Mouse (Mus musculus) heart, postnatal 0 days (tissue): Measurements from ENCODE around the gene Cd300lg. TPM values are rescaled to one million over a fixed set of nuclear protein-coding genes. Genes with fewer than 3 reads are reported as not detected.

ENCODE experiments used
- ATAC-seq: fragments of 200-750 bp; cut with Nextera tagmentation; 2 replicates; pipeline ENCODE4 v1.8.0; 2017; ENCODE audit warnings: low read depth, moderate number of reproducible peaks, moderate library complexity; ENCODE audit not compliant: insufficient read depth
- DNase-seq: peaks from one replicate; pipeline ENCODE4 v3.0.0-alpha.2; 2016; ENCODE audit warnings: low spot score
- H3K27ac ChIP-seq: fragments of 300-500 bp; sonication (generic); 2 replicates; pipeline ENCODE4 v1.5.1; 2014; ENCODE audit warnings: low read depth, mild to moderate bottlenecking
- H3K27me3 ChIP-seq: fragments of 300-500 bp; sonication (generic); 2 replicates; pipeline ENCODE4 v1.6.1; 2014; ENCODE audit warnings: low read length, mixed read lengths; ENCODE audit not compliant: control insufficient read depth, insufficient read depth
- H3K36me3 ChIP-seq: fragments of 300-500 bp; sonication (generic); replicated peaks from 2 replicates; pipeline ENCODE4 v1.6.1; 2014; ENCODE audit warnings: low read length, mixed read lengths; ENCODE audit not compliant: control insufficient read depth, insufficient read depth
- H3K4me1 ChIP-seq: fragments of 300-500 bp; sonication (generic); 2 replicates; pipeline ENCODE4 v1.6.1; 2014; ENCODE audit warnings: antibody characterized with exemption; ENCODE audit not compliant: control insufficient read depth, insufficient read depth
- H3K4me2 ChIP-seq: fragments of 300-500 bp; sonication (generic); 2 replicates; pipeline ENCODE4 v1.6.1; 2014; ENCODE audit warnings: low read depth, mild to moderate bottlenecking, low read length, moderate library complexity
- H3K4me3 ChIP-seq: fragments of 300-500 bp; sonication (generic); 2 replicates; pipeline ENCODE4 v1.5.1; 2014; ENCODE audit warnings: low read depth, low read length
- H3K9ac ChIP-seq: fragments of 300-500 bp; sonication (generic); replicated peaks from 2 replicates; pipeline ENCODE4 v1.6.1; 2014; ENCODE audit warnings: low read depth, low read length, mixed read lengths
- H3K9me3 ChIP-seq: fragments of 300-500 bp; sonication (generic); replicated peaks from 2 replicates; pipeline ENCODE4 v1.6.1; 2016; ENCODE audit warnings: low read length; ENCODE audit not compliant: control insufficient read depth
- CTCF ChIP-seq: IDR thresholded peaks from 2 replicates; pipeline ENCODE4 v1.5.1; 2016; ENCODE audit warnings: antibody characterized with exemption, control low read depth, low read depth
- EP300 ChIP-seq: IDR thresholded peaks from 2 replicates; pipeline ENCODE4 v1.6.1; 2016; ENCODE audit warnings: antibody characterized with exemption, low read depth
- WGBS: fragments of 180-500 bp; shearing (Covaris S2); extraction: QIAGEN DNeasy Blood & Tissue Kit; methylation state at CpG from one replicate; pipeline ENCODE4 v1.1.7; 2014; 5-methylcytosine and 5-hydroxymethylcytosine counted together
- polyA plus RNA-seq: library from polyadenylated mRNA; unstranded; fragments of >200 nt; fragmentation: Nextera tagmentation; extraction: Ambion mirVana; gene quantifications from 2 replicates; pipeline ENCODE4 v1.2.1, GENCODE M21; 2015
- total RNA-seq: library from RNA; depleted of rRNA; stranded (reverse); fragments of >200 nt; gene quantifications from 2 replicates; pipeline ENCODE4 v1.2.3, GENCODE M21; 2014; ENCODE audit warnings: low replicate concordance

Cd300lg gene
- total and polyA plus RNA-seq, 2 experiments from 2014 or later: 24.0 to 79.5 TPM

- ATAC-seq (peak; percentile 58), DNase-seq (peak; percentile 77)
- no peaks in the 10 kb centered on the region for H3K4me1 ChIP-seq
- peak within 1 kb of the TSS; percentile 52 for H3K27ac ChIP-seq
- H3K4me3 ChIP-seq: peak within 1 kb of the TSS; percentile 65
- H3K9me3 ChIP-seq: no peaks in the 10 kb centered on the region
- H3K9ac ChIP-seq: peak within 1 kb of the TSS; percentile 39
- no peaks in the 10 kb centered on the region for H3K36me3 ChIP-seq
- under 1% methylated on average over 49 of the region's 49 CpGs for WGBS
- H3K4me2 ChIP-seq: peak within 1 kb of the TSS; percentile 86
- no peak for TF ChIP-seq EP300
- TF ChIP-seq CTCF: no peak
- H3K27me3 ChIP-seq: no peaks in the 10 kb centered on the region
These were observed 46.9 kb downstream of the Cd300lg start, which contains the start of gene Mpp2 for GRCm38 (mm10) chr11:102087931-102088898. Gene Mpp2, minus strand, starts transcription at chr11:102088515.

GRCm38 (mm10) chr11:102089088-102089808 lies 47.9 kb downstream of the Cd300lg start:
- Histone ChIP-seq H3K9me3 (no peaks in the 10 kb centered on the region), H3K27me3 (no peaks in the 10 kb centered on the region), H3K4me2 (peak overlapping the region; percentile 86), H3K4me3 (peak overlapping the region; percentile 65), H3K27ac (peak overlapping the region; percentile 52), H3K9ac (peak overlapping the region; percentile 39; the same call in 1 of the 2 replicates), H3K36me3 (no peaks in the 10 kb centered on the region), H3K4me1 (no peaks in the 10 kb centered on the region)
- under 1% methylated on average over 20 of the region's 20 CpGs for WGBS
- ATAC-seq (peak; percentile 45), DNase-seq (peak; percentile 79)
- TF ChIP-seq EP300: no peak
- TF ChIP-seq CTCF: peak; percentile 53

- WGBS: 55% methylated on average over 3 of the region's 3 CpGs
- TF ChIP-seq EP300 (no peak), CTCF (no peak)
These were observed 54.4 kb downstream of the Cd300lg start for GRCm38 (mm10) chr11:102095676-102096075.

GRCm38 (mm10) chr11:102096446-102096845 lies 55.1 kb downstream of the Cd300lg start:
- ATAC-seq (no peak; the same call in 1 of the 2 replicates), DNase-seq (no peak)
- H3K4me2 ChIP-seq: peak overlapping the region; percentile 47
- no peak overlapping the region for H3K9ac ChIP-seq
- 60% methylated on average over 5 of the region's 5 CpGs for WGBS
- TF ChIP-seq CTCF: no peak
- TF ChIP-seq EP300: no peak
- H3K9me3 ChIP-seq: no peaks in the 10 kb centered on the region
- H3K4me3 ChIP-seq: no peak overlapping the region
- peaks cover 8% of the 10 kb centered on the region for H3K4me1 ChIP-seq
- 0 out of 2 replicates have a peak, but pooled peaks cover 10% of the 10 kb centered on the region for H3K27me3 ChIP-seq
- no peak overlapping the region for H3K27ac ChIP-seq
- no peaks in the 10 kb centered on the region for H3K36me3 ChIP-seq

More at GRCm38 (mm10) chr11:102095676-102096075, 54.4 kb downstream of the Cd300lg start:
- Histone ChIP-seq H3K27ac (no peak overlapping the region), H3K9ac (no peak overlapping the region), H3K36me3 (no peaks in the 10 kb centered on the region), H3K4me1 (peaks cover 8% of the 10 kb centered on the region), H3K27me3 (0 out of 2 replicates have a peak, but pooled peaks cover 3% of the 10 kb centered on the region), H3K9me3 (no peaks in the 10 kb centered on the region), H3K4me2 (no peak overlapping the region), H3K4me3 (no peak overlapping the region)
- DNase-seq (no peak), ATAC-seq (no peak)

DNA sequence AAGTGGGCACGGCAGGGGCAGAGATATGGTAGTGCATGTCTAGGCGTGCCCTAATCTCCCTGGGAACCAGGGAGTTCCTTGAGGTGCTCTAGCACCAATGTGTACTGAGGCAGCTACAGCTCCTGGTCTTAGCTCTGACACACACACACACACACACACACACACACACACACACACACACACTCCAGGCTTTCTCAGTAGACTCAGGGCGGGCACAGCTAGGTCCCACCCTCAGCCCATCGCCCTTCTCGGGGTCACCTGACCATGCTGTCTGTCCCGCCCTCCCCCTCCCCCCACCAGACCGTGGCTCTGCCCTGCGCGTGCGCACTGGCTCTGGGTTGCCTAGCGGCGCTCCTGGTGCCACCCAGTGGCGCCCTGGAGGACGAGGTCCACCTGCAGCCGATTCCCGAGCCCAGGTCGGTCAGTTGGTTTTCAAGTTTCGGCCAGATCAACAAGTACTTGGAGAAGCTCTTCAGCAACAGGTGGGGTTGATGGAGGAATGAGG lies 55.6 kb downstream of the Cd300lg start:
- ATAC-seq: peak; percentile 89
- no peaks in the 10 kb centered on the region for H3K36me3 ChIP-seq
- DNase-seq: peak; percentile 79
- H3K4me2 ChIP-seq: peak overlapping the region; percentile 47
- H3K9me3 ChIP-seq: no peaks in the 10 kb centered on the region
- H3K4me3 ChIP-seq: peak overlapping the region; percentile 4
- 2% methylated on average over 18 of the region's 18 CpGs for WGBS
- no peak overlapping the region for H3K9ac ChIP-seq
- peaks cover 15% of the 10 kb centered on the region; the same call in 1 of the 2 replicates for H3K27me3 ChIP-seq
- no peak overlapping the region for H3K27ac ChIP-seq
- peak; percentile 63 for TF ChIP-seq CTCF
- TF ChIP-seq EP300: no peak
- H3K4me1 ChIP-seq: peaks cover 8% of the 10 kb centered on the region
